Mouse (Mus musculus) brain, embryonic 14.5 days (tissue): ENCODE data around the gene Gm45713. TPM values are rescaled to one million over a fixed set of nuclear protein-coding genes. Genes with fewer than 3 reads are reported as not detected.

ENCODE experiments used
- DNase-seq: peaks from one replicate; pipeline ENCODE4 v3.0.0-alpha.2; 2011; ENCODE audit warnings: low read depth
- CTCF ChIP-seq: fragments of 200-500 bp; IDR thresholded peaks from 2 replicates; pipeline ENCODE4 v1.5.1; 2012; ENCODE audit warnings: inconsistent platforms, mild to moderate bottlenecking, moderate library complexity, borderline replicate concordance; ENCODE audit not compliant: insufficient read depth, insufficient read length; ENCODE audit errors: extremely low read depth
- POLR2A ChIP-seq: fragments of 200-500 bp; IDR thresholded peaks from 2 replicates; pipeline ENCODE4 v1.6.1; 2012; ENCODE audit warnings: mild to moderate bottlenecking, inconsistent platforms, borderline replicate concordance; ENCODE audit not compliant: poor library complexity, insufficient read depth, insufficient read length, severe bottlenecking; ENCODE audit errors: extremely low read depth
- polyA plus RNA-seq: library from polyadenylated mRNA; depleted of rRNA; stranded (reverse); fragments of >200 nt; gene quantifications from 2 replicates; pipeline ENCODE4 v1.2.3, GENCODE M21; 2012

Gm45713 gene
- polyA plus RNA-seq, 1 experiment = 0.31 TPM

DNA sequence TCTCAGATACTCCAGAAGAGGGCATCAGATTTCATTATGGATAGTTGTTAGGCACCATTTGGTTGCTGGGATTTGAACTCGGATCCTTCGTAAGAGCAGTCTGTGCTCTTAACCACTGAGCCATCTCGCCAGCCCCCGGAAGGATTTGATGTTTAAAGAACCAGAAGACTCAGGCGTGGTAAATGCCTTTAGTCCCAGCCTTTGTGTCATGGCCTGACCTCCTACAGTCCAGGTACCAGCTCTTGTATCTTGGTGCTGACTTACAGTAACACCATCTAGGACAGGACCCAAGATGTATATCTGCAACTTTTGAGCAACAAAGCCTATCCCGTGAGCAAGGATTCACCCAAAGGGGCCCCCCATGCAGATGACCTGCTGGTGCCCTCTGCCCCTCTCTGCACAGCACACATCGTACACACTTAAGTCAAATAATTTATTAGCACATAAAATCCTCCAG, 10.9 kb downstream of the Gm45713 start:
- no peak for TF ChIP-seq POLR2A
- no peak for TF ChIP-seq CTCF
- peak; percentile 61 for DNase-seq

DNA sequence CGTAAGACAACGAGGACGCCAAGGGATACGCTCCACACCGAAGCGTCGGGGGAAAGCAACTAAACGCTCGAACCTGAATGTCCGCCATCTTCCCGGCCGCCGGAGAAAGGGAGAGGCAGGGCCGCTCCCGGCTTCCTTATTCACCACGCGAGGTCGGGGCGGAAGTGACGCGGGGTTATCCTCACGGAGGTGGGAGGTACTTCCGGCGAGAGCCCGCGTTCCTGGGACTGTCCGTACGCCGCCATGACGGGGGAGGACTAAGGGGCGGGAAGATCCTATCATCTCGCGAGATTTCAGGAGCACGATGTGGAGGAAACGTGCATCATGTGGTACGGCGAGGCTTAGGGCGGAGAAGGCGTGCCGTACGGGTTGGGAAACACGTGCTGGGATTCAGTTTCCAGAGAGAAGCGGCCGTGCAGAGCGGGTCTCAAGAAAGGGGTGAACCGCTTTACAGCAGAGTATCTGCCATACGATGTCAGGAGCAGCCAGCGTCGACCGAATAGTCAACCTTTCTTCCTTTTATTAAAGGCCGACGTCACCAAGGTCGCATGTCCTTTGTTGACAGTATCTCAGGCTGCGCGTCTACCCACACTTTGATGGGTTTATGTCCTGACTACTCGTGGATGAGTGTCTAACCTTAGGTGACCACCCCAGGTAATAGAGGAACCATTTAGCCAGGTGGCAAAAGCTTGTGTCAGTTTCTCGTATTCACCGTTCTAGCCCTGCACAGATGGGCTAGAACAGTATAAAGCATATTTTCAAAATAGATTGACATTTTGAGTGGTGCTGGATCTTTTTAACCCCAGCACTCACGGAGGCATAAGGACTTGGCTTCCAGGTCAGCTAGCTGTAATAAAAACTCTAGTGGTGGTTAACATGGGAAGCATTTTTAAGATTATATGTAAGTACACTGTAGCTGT, 11.5 kb downstream of the Gm45713 start, which contains the start of gene Rps11:
TSS of gene Rps11 (minus strand) at position 216 of the 920 bp plus-strand sequence.
- TF ChIP-seq POLR2A (peak; percentile 56; the same call in 1 of the 2 replicates), CTCF (no peak)
- peak; percentile 100 for DNase-seq

DNA sequence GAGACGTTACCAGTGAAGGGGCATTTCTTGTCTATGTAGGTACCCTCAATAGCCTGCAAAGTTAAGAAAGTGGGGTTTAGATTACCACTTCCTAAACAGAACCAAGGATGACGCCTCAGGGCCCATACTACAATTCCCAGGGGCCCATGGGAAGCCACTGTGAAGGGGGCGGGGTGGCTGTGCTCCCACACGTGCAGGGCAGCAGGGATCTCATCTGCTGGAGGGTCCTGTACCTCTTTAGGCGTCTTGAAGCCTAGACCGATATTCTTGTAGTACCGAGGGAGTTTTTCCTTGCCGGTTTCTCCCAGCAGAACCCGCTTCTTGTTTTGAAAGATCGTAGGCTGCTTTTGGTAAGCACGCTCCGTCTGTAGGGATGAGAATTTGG, 12.9 kb downstream of the Gm45713 start:
- TF ChIP-seq POLR2A (no peak), CTCF (no peak)
- DNase-seq = no peak

DNA sequence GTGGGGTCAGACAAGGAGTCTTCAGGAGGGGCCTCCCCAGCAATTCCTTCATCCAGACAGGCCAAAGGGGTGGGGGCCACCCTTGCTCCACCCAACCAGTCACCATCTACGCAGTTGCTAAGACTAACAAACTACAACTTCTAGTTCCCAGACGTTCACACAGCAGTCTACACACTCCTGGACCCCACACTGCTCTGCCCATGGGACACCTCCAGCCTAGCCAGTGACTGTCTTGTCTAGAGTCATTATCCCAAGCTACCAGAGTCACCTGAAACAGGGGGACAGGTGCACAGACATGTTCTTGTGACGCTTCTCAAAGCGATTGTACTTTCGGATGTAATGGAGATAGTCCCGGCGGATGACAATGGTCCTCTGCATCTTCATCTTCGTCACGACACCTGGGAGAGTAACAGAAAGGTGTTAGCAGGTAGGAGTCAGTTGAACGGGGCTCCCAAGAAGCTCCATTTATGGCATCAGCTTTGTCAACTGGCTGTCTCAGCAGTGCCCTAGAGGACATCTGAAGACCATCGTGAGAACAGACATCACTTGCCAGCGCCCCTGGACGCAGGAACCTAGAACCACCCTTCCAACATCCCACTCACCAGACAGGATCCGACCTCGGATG, 13.4 kb downstream of the Gm45713 start:
- no peak for DNase-seq
- no peak for TF ChIP-seq POLR2A
- no peak for TF ChIP-seq CTCF

DNA sequence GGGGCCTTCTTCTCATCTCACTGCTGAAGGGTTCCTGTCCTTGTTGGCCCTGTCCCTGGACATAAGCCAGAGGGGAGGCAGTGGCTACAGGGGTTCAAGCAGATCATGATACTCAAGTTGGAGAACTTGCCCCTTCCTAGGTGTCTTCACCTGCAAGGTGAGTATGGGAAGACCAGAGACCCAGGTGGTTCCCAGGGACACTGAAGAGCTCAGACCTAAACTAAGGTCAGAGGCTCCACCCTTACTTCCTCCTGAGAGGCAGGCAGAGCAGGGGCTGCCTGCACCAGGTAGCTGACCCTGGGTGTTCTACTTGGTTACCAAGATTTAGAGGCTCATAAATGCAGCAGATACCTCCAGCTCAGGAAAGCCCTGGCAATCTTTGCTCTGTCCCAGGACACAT, 14.1 kb downstream of the Gm45713 start:
- DNase-seq = no peak
- TF ChIP-seq CTCF (no peak), POLR2A (no peak)

DNA sequence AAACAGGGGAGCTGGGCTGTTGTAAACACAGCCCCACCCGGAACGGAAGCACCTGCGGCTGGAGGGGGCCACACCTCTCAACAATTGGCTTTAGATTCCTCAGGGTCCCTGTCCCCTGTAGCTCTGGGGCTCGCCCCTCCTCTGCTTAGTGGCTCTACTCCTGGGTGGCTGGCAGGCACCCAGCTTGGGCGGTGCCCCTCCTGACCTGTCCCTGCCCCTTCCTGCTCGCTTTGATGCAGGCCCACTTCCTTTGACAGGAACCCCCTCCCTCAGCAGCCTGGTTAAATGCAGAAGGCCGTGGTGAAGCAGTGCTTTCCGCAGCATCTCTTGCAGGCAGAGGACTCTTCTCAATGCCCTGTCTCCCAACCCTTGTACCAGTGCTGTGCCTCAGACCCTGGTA, 14.6 kb downstream of the Gm45713 start:
- DNase-seq = no peak
- TF ChIP-seq CTCF (no peak), POLR2A (no peak)

DNA sequence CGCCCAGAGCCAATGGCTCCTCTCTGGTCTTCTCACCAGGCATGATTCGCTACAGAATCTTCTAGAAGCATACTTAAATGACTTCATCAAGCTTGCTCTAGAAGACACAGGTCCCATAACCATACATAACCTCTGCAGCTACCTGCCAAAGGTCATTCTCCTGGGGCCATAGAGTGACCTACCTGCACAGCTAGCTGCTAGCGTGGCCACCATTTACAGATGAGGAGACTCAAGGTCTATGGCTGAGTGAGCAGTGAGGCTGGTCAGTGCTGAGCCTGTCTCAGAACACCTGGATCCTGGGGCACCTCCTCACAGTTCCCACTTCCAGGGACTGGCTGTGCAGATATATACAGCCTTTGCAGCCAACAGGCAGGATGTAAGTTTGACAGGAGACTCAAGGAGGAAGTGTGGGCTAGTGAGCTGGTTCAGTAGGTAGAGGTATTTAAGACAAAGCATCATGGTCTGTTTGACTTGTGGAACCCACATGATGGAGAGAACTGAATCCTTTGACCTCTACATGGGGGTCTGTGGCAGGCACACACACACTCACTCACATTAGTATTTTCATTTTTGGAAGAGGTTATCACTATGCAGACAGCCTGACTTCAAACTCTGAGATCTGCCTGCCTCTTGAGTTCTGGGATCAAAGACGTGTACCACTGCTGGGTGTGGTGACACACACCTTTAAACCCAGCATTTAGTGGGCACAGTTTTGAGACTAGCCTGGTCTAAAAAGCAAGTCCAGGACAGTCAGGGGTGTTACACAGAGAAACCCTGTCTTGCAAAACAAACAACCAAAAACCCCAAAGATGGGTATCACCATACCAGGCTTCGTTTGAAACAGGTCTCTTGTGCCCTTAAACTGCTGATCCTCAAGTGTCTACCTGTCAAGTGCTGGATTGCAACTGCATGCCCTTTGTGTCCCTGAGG, 16.0 kb downstream of the Gm45713 start:
- no peak for TF ChIP-seq CTCF
- no peak for TF ChIP-seq POLR2A

DNA sequence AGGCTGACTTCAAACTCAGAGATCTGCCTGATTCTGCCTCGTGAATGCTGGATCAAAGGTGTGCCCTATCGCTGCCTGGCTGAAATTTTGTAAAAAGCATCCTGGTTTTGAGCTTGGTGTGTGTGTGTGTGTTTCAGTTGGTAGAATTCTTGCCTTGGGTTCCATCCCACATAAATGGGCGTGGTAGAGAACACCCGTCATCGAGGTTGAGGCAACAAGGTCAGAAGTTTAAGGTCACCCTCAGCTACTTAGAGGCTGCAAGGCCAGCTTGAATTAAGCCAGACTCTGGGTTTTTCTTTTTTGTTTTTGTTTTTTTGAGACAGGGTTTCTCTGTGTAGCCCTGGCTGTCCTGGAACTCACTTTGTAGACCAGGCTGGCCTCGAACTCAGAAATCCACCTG, 17.7 kb downstream of the Gm45713 start:
- TF ChIP-seq POLR2A (no peak), CTCF (no peak)
- DNase-seq = no peak

More for the DNA sequence above, 16.0 kb downstream of the Gm45713 start:
- DNase-seq = no peak

DNA sequence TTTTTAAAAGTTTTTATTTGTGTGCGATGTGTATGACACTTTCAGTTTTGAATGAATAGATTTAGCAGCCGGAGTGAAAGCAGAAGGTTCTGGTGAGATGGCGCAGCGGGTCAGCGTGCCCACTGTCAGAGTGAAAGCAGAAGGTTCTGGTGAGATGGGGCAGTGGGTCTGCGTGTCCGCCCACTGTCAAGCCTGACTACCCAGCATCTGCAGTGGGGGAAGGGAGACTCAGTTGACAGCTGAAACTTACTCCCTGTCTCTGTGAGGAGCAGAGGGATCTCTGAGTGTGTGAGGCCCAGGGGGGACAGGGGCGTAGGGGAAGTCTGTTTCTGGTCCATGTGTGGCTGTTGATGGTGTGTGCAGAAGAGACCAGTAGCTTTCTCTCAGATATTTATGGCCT, 18.5 kb downstream of the Gm45713 start:
- DNase-seq = no peak
- no peak for TF ChIP-seq POLR2A
- no peak for TF ChIP-seq CTCF

DNA sequence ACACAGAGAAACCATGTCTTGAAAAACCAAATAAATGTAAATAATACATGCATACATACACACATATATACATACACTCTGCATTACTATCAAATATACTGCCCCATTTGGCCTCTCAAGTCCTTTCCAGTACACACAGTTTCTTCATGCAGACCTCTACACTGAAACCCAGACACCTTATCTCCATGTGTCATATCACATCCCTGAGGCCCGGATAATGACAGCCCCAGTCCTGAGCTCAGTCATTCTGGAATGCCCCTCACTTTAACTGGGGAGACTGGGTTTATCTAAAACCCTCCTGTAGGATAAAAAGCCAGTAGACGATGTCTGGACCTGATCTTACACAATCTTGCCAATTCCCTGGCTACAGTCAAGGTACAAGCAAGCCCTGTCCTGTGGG, 22.6 kb downstream of the Gm45713 start:
- no peak for DNase-seq
- no peak for TF ChIP-seq POLR2A
- no peak for TF ChIP-seq CTCF
